Mouse (Mus musculus) thymus, postnatal 14 days (tissue): ENCODE measurements around the gene Gm13420.

Experiments used
- DNase-seq: peaks from one replicate; pipeline ENCODE4 v3.0.0; 2021

Gene Gm13420

GRCm38 (mm10) chr2:29698421-29699290 is 52.8 kb downstream of the Gm13420 start:
- no peak for DNase-seq

GRCm38 (mm10) chr2:29696207-29696800 is 55.2 kb downstream of the Gm13420 start:
- no peak for DNase-seq
